Mouse (Mus musculus): ENCODE results near the gene Slc25a38. TPM values are rescaled to one million over a fixed set of nuclear protein-coding genes. Genes with fewer than 3 reads are reported as not detected.

Slc25a38 gene
- polyA plus RNA-seq, 1 experiment from 2014 or later: 138 TPM

Other genes starting within 250 kb of the Slc25a38 start
- 45.6 and 49.2 TPM in 2 replicates for gene Wdr48, start 215.5 kb upstream of the Slc25a38 start, polyA plus RNA-seq (2014; fragmentation: Nextera tagmentation; extraction: Ambion mirVana)
- 24.7 and 25.0 TPM in 2 replicates for gene Gorasp1, start 172.8 kb upstream of the Slc25a38 start, polyA plus RNA-seq (2014; fragmentation: Nextera tagmentation; extraction: Ambion mirVana)
- 0.14 TPM in 1 of 2 replicates, not detected in the other for gene Ttc21a, start 172.8 kb upstream of the Slc25a38 start, polyA plus RNA-seq (2014; fragmentation: Nextera tagmentation; extraction: Ambion mirVana)
- 1.1 and 2.2 TPM in 2 replicates for gene Csrnp1, start 125.7 kb upstream of the Slc25a38 start, polyA plus RNA-seq (2014; fragmentation: Nextera tagmentation; extraction: Ambion mirVana)
- gene Xirp1, start 86.8 kb upstream of the Slc25a38 start, polyA plus RNA-seq (2014; fragmentation: Nextera tagmentation; extraction: Ambion mirVana): 0.25 and 1.1 TPM in 2 replicates
- 5.7 and 7.0 TPM in 2 replicates for gene Cx3cr1, start 40.5 kb upstream of the Slc25a38 start, polyA plus RNA-seq (2014; fragmentation: Nextera tagmentation; extraction: Ambion mirVana)
- gene Ccr8, start 18.3 kb upstream of the Slc25a38 start, polyA plus RNA-seq (2014; fragmentation: Nextera tagmentation; extraction: Ambion mirVana): not detected in 2 replicates
- gene Rpsa, start 17.3 kb downstream of the Slc25a38 start, polyA plus RNA-seq (2014; fragmentation: Nextera tagmentation; extraction: Ambion mirVana): 1,895 and 1,977 TPM in 2 replicates
- gene Mobp, start 39.3 kb downstream of the Slc25a38 start, polyA plus RNA-seq (2014; fragmentation: Nextera tagmentation; extraction: Ambion mirVana): not detected in 2 replicates
- 0.05 and 0.55 TPM in 2 replicates for gene Myrip, start 191.1 kb downstream of the Slc25a38 start, polyA plus RNA-seq (2014; fragmentation: Nextera tagmentation; extraction: Ambion mirVana)

Measured in liver, embryonic 11.5 days (tissue).